Mouse (Mus musculus): ENCODE results near the gene Sdccag8.
"Not testable (repeated sequence)": the region's sequence is repeated elsewhere in the genome, so short reads cannot be mapped to it uniquely, and the experiment has no call there.

Sdccag8 gene

DNA sequence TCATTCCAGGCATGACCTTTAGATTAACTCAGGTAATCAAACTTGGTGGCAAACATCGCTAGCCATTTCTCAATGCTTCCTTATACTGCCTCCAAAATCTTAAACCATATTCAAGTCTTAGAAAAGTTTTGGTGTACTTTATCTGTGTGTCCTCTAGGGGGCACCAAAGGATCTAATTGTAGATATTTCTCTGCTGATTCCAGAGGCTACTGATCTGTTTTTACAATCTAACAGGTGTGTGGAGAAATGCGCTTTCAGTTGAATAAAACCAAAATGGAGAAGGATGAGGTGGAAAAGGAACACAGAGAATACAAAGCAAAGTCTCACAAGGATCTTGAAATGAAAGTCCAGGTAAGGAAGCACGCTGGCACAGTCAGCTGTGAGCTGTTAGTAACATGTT, 63.3 kb downstream of the Sdccag8 start:
- peak; percentile 85 for DNase-seq (ENCODE audit: low read depth)

GRCm38 (mm10) chr1:176879005-176879404, 64.5 kb downstream of the Sdccag8 start:
- peak; percentile 47 for DNase-seq (ENCODE audit: low read depth)

DNA sequence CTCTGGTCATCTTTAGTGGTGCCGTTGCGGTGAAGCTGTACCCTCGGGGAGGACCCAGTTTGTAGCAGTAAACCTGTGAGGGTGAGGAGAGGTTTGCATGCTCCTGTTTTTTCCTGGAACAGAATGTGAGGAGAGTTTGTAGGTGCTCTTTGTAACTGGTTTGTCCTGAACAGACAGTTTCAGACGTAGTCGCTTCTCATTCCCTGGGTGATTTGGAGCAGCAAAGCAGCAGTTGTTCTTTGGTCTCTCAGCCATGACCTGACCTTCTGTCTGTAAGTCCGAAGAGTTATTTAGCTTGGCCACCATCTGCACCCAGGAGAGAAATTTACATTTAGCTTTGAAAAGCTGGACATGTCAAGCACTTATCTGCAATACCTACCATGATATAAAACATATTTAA, 65.2 kb downstream of the Sdccag8 start:
- no peak for DNase-seq (ENCODE audit: low read depth)

DNA sequence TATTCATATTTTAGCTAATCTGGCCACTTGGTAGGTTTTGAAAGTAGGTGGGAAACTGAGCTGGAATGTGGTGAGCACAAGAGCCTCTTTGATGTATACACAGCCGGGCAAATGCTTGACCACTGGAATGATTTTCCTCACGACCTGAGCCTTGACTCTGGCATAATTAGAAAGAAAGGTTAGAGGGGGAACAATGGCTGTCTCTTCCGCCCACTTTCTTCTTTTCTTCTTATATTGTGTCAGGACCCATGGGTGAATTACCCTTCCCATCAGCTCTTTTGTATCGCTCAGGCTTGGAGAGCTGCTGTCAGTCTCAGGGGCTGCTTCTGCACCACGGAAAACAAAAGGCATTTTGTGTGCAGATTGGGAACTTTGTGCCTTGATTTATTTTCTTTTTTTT, 65.6 kb downstream of the Sdccag8 start:
- DNase-seq (ENCODE audit: low read depth) = no peak

DNA sequence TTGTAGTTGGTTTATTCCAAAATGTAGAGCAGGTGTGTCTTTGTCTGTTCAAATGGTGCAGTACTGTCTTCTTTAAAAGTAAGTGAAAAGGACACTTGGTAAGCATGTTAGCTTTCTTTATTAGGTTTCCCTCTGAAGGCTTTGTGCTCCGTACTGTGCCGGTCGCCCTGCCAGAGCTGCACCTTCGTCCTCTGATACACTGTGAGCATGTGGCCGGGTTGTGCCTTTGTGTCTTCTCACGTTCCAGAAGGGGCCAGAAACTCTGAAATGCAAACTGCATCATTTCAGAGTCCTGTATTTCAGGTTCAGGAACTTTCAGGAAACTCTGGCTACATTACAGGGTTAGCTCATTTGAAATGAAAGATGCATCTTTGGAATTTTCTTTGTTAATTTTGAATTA, 66.5 kb downstream of the Sdccag8 start:
- no peak for DNase-seq (ENCODE audit: low read depth)

- no peak for DNase-seq (ENCODE audit: low read depth)
These were observed 70.9 kb downstream of the Sdccag8 start for GRCm38 (mm10) chr1:176885207-176885933.

DNA sequence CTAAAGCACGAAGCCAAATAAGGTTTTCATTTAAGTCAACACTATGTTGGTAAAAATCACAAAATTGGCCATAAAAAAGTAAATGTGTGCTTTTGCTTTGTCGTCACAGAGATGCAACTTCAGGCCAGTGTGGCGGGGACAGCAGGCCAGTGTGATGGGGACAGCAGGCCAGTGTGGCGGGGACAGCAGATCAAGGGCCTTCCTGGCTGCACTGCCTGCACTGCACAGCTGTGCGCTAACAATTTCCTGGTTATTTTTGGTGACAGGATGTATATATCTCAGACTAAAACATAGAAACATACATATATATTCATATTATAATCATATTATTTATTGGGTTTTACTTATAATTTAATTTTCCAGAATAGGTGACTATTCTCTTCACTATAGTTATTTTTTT, 71.5 kb downstream of the Sdccag8 start:
- no peak for DNase-seq (ENCODE audit: low read depth)

DNA sequence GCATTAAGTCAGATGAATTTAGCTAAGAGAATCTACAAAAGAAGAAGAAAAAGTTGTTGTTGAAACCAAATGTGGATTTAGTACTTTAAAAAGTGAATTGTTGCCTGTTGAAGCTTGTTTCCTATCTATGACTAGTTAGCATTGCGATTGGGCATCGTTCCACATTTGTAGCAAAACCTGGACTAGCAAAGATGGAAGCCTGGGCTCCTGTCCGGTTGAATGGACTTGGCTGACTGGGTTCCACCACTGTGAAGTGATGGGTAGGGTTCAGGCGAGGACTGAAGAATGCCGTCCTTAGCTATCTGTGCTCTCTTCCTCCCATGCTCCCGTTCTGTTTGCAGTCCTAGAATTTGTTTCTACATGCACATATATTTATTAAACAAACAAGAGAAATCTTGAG, 89.3 kb downstream of the Sdccag8 start:
- no peak for DNase-seq (ENCODE audit: low read depth)

DNA sequence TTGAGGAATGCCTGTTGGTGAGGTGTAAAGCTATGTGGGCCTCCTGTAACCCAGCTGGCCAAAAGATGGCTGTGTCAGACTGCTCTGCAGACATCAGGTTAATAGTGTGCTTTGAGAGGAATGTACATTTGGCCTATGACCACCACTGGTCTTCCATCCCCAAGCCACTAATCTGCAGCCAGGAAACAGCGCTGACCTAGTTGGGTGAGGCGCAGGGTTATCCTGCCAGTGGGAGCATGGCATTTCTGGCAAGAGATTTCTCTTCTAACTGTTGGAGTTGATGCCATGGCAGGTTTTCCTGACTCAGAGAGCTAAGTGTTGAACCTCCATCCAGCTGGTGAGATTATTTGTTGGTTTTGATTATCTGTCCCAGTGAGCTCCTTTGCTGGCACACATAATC, 101.5 kb downstream of the Sdccag8 start:
- DNase-seq (ENCODE audit: low read depth) = no peak

DNA sequence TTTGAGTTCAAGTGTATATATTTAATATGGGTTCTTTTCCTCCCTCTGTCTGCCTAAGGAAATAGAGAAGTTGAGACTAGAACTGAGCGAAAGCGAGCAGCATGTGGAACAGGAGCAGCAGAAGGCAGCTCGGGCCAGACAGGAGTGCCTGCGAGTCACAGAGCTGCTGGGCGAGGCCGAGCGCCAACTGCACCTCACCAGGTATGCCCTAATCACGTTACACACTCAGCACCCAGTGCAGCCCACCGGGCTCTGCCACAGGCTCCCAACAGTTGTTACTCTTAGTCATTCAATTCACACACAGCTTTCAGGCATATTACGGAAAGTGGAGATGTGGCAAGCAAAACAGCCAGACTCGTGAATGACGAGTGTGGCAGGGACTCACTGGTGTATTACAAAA, 105.0 kb downstream of the Sdccag8 start:
- DNase-seq (ENCODE audit: low read depth) = no peak

DNA sequence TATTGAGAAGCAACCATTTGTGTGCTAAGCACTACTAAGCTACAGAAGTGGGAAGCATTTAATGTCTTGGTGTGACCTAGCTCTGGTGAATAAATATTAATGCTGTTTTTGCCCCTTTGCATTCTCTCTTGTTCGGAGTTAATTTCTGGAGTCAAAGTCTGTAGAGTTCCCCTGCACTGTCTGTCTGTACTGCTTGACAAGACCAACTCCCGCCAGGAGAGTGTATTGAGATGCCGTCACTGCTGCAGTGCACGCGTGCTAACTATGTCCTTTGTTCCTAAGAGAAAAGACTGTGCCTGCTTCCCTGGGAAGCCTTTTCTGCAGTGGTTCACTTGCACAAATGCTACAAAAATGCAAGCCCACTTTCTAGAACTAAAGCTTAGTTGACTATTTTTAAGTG, 108.4 kb downstream of the Sdccag8 start:
- DNase-seq (ENCODE audit: low read depth) = no peak

DNA sequence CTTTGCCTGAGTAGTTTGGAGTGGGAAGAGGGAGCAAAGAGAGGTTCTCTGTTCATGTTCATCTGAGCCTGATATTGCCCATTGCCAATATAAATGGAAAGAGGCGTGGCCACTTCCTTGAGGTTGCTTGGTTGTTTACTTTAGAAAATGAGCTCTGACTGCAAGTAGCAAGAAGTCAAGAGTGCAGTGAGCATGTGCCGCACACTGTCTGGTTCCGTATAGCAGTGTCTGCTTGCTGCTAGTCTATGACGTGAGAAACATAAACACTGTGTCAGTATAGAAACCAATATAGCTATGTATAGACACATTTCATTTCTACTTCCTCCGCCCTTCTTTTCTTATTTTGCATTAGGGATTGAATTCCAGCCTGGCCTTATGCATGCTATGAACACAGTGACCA, 111.5 kb downstream of the Sdccag8 start:
- no peak for DNase-seq (ENCODE audit: low read depth)

- no peak for DNase-seq (ENCODE audit: low read depth)
These were observed 112.9 kb downstream of the Sdccag8 start for GRCm38 (mm10) chr1:176927312-176927711.

DNA sequence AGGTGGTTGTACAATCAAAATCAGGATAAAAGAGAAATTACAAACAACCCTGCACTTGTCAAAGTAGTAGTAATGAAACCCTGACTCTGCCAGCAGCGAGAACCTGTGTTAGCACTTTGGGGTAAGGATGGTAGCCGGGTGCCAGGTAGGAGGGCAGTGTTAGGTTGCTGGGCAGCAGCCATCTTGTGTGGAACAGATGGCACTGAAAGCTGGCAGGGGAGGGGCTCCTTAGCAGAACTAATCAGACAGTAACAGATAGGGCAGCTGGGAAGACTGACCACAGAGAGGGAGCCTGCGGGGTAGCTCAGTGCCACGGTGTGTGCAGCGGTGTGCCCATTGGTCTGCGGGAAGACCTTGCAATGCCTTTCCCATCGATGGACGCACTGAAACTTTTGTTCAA, 115.2 kb downstream of the Sdccag8 start:
- DNase-seq (ENCODE audit: low read depth) = no peak

DNA sequence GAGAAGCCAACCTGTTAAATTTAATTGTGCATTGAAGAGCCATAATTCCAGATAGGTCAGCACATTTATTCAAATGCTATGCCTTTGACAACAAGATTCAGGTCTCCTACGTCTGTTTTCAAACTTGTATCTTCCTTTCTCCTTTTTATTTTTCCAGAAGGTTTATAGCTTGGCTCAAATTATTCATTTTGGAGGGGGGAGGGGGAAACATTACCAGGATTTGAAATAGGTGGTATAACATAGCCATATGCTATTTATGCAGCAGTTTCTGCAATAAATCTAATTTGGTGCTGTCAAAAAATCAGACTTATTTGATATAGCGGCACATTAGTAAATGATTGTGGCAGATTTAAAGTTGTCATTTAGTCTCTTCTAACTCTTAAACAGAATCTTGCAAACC, 116.1 kb downstream of the Sdccag8 start:
- DNase-seq (ENCODE audit: low read depth) = no peak

DNA sequence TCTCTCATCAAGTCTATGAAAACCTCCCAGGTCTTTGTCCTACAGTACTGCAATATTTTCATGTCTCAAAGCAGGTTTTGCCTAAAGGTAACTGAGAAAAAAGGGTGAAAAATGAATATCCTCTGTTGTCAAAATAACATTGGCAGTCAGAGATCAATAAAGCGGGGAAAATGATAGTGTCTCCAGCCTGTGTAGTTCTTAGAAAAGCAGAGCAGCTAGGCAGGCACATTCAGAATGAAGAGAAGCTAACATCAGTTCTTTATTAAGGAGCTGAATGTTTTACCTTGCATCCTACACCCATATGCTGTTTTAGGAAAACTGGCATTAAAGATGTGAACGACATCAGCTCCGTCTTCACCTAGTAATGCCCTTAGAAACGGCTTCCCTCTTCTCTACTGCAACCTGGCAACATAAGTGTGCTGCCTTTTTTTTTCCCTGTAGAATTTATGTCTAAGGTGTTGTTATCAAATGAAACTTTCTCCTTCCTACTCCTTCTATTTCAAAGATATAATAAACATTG, 116.6 kb downstream of the Sdccag8 start:
- DNase-seq (ENCODE audit: low read depth) = no peak

DNA sequence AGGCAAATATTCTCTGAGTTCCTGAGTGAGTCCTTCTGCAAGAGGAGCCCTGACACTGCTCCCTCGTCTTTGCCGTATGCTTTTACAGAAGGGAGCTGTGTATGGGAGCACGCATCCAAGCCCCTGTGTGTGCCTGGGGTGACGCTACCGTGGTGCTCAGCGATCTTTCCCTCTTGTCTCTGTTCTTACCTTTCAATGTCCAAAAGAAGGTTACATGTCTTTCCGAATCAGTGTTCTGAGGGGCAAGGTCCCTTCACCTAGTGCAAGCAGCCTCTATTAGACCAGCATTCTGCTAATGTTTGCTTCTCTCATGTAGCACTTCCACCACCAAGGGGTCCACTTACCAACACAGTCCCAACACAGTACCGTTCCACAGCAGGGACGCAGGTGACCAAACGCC, 117.1 kb downstream of the Sdccag8 start:
- no peak for DNase-seq (ENCODE audit: low read depth)

GRCm38 (mm10) chr1:176932320-176932950, 118.0 kb downstream of the Sdccag8 start:
- no peak for DNase-seq (ENCODE audit: low read depth)

- no peak for DNase-seq (ENCODE audit: low read depth)
These were observed 118.9 kb downstream of the Sdccag8 start for GRCm38 (mm10) chr1:176933319-176933718.

GRCm38 (mm10) chr1:176934043-176934762, 119.7 kb downstream of the Sdccag8 start:
- no peak for DNase-seq (ENCODE audit: low read depth)

GRCm38 (mm10) chr1:176939901-176940341, 125.5 kb downstream of the Sdccag8 start:
- no peak for DNase-seq (ENCODE audit: low read depth)

DNA sequence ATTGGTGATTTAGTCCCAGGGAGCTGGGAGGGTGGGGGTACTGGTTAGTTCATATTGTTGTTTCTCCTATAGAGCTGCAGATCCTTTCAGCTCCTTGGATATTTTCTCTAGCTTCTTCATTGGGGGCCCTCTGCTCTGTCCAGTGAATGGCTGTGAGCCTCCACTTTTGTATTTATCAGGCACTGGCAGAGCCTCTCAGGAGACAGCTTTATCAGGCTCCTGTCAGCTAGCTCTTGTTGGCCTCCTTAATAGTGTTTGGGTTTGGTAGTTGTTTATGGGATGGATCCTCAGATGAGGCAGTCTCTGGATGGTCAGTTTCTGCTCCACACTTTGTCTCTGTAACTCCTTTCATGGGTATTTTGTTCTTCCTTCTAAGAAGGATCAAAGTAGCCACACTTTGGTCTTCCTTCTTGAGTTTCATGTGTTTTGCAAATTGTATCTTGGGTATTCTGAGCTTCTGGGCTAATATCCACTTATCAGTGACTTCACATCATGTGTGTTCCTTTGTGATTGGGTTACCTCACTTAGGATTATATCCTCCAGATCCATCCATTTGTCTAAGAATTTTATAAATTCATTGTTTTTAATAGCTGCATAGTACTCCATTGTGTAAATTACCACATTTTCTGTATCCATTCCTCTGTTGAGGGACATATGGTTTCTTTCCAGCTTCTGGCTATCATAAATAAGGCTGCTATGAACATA, 127.0 kb downstream of the Sdccag8 start:
- DNase-seq (ENCODE audit: low read depth) = not testable (repeated sequence)
